Mouse (Mus musculus): Measurements from ENCODE around the gene Rnf149. TPM values are rescaled to one million over a fixed set of nuclear protein-coding genes. Genes with fewer than 3 reads are reported as not detected.

The Rnf149 gene
- polyA plus RNA-seq, 1 experiment from 2014 or later = 26.2 TPM

- no peak for DNase-seq (ENCODE audit: low spot score)
- H3K36me3 ChIP-seq (ENCODE audit: control insufficient read depth, insufficient read depth, low read length) = peaks cover 9% of the 10 kb centered on the region
- no peak for ATAC-seq (ENCODE audit: insufficient number of reproducible peaks, low FRiP score, low TSS enrichment, low read depth)
Observed at GRCm38 (mm10) chr1:39546160-39546866, 30.9 kb downstream of the Rnf149 start.

GRCm38 (mm10) chr1:39545589-39545988 lies 31.6 kb downstream of the Rnf149 start:
- Histone ChIP-seq H3K9me3 (ENCODE audit: control insufficient read depth, low read length) (peaks cover 1% of the 10 kb centered on the region; the same call in 1 of the 2 replicates), H3K4me3 (ENCODE audit: low read depth, low read length) (no peak overlapping the region), H3K9ac (ENCODE audit: low read length) (no peak overlapping the region), H3K36me3 (ENCODE audit: control insufficient read depth, insufficient read depth, low read length) (peaks cover 13% of the 10 kb centered on the region), H3K27me3 (ENCODE audit: control insufficient read depth, insufficient read depth, low read length) (no peaks in the 10 kb centered on the region), H3K27ac (replicated peaks; ENCODE audit: low read depth, low read length) (no peak overlapping the region), H3K4me2 (ENCODE audit: low read depth, severe bottlenecking) (no peak overlapping the region), H3K4me1 (ENCODE audit: control insufficient read depth, insufficient read depth, low read length) (no peaks in the 10 kb centered on the region)
- ATAC-seq (ENCODE audit: insufficient number of reproducible peaks, low FRiP score, low TSS enrichment, low read depth) (no peak), DNase-seq (ENCODE audit: low spot score) (no peak)
- 93% methylated on average over 7 of the region's 7 CpGs for WGBS

More at GRCm38 (mm10) chr1:39546160-39546866, 30.9 kb downstream of the Rnf149 start:
- Histone ChIP-seq H3K27ac (replicated peaks; ENCODE audit: low read depth, low read length) (no peak overlapping the region), H3K4me1 (ENCODE audit: control insufficient read depth, insufficient read depth, low read length) (no peaks in the 10 kb centered on the region), H3K27me3 (ENCODE audit: control insufficient read depth, insufficient read depth, low read length) (no peaks in the 10 kb centered on the region), H3K9me3 (ENCODE audit: control insufficient read depth, low read length) (no peaks in the 10 kb centered on the region), H3K4me3 (ENCODE audit: low read depth, low read length) (no peak overlapping the region), H3K9ac (ENCODE audit: low read length) (no peak overlapping the region), H3K4me2 (ENCODE audit: low read depth, severe bottlenecking) (no peak overlapping the region)
- 95% methylated on average over 6 of the region's 6 CpGs for WGBS

- Histone ChIP-seq H3K4me1 (ENCODE audit: control insufficient read depth, insufficient read depth, low read length) (peaks cover 8% of the 10 kb centered on the region; the same call in 1 of the 2 replicates), H3K36me3 (ENCODE audit: control insufficient read depth, insufficient read depth, low read length) (peaks cover 27% of the 10 kb centered on the region), H3K4me3 (ENCODE audit: low read depth, low read length) (no peak overlapping the region), H3K9me3 (ENCODE audit: control insufficient read depth, low read length) (peaks cover 5% of the 10 kb centered on the region; the same call in 1 of the 2 replicates), H3K9ac (ENCODE audit: low read length) (no peak overlapping the region), H3K27ac (replicated peaks; ENCODE audit: low read depth, low read length) (no peak overlapping the region), H3K4me2 (ENCODE audit: low read depth, severe bottlenecking) (no peak overlapping the region), H3K27me3 (ENCODE audit: control insufficient read depth, insufficient read depth, low read length) (no peaks in the 10 kb centered on the region)
- DNase-seq (ENCODE audit: low spot score) (no peak), ATAC-seq (ENCODE audit: insufficient number of reproducible peaks, low FRiP score, low TSS enrichment, low read depth) (no peak)
Observed at GRCm38 (mm10) chr1:39540592-39540991, 36.6 kb downstream of the Rnf149 start.

GRCm38 (mm10) chr1:39537631-39538380 lies 39.4 kb downstream of the Rnf149 start:
- Histone ChIP-seq H3K4me2 (ENCODE audit: low read depth, severe bottlenecking) (no peak overlapping the region; the same call in 1 of the 2 replicates), H3K9me3 (ENCODE audit: control insufficient read depth, low read length) (peaks cover 5% of the 10 kb centered on the region; the same call in 1 of the 2 replicates), H3K9ac (ENCODE audit: low read length) (no peak overlapping the region), H3K4me1 (ENCODE audit: control insufficient read depth, insufficient read depth, low read length) (peaks cover 8% of the 10 kb centered on the region; the same call in 1 of the 2 replicates), H3K27me3 (ENCODE audit: control insufficient read depth, insufficient read depth, low read length) (no peaks in the 10 kb centered on the region), H3K36me3 (ENCODE audit: control insufficient read depth, insufficient read depth, low read length) (peaks cover 23% of the 10 kb centered on the region), H3K4me3 (ENCODE audit: low read depth, low read length) (no peak overlapping the region), H3K27ac (replicated peaks; ENCODE audit: low read depth, low read length) (no peak overlapping the region)
- DNase-seq (ENCODE audit: low spot score) = no peak
- no peak for ATAC-seq (ENCODE audit: insufficient number of reproducible peaks, low FRiP score, low TSS enrichment, low read depth)
- 89% methylated on average over 10 of the region's 10 CpGs for WGBS

GRCm38 (mm10) chr1:39536701-39537100 lies 40.5 kb downstream of the Rnf149 start:
- Histone ChIP-seq H3K4me3 (ENCODE audit: low read depth, low read length) (peak overlapping the region; percentile 92), H3K36me3 (ENCODE audit: control insufficient read depth, insufficient read depth, low read length) (peaks cover 23% of the 10 kb centered on the region), H3K9me3 (ENCODE audit: control insufficient read depth, low read length) (peaks cover 5% of the 10 kb centered on the region; the same call in 1 of the 2 replicates), H3K27ac (replicated peaks; ENCODE audit: low read depth, low read length) (no peak overlapping the region), H3K4me1 (ENCODE audit: control insufficient read depth, insufficient read depth, low read length) (peaks cover 8% of the 10 kb centered on the region; the same call in 1 of the 2 replicates), H3K4me2 (ENCODE audit: low read depth, severe bottlenecking) (peak overlapping the region; percentile 72), H3K27me3 (ENCODE audit: control insufficient read depth, insufficient read depth, low read length) (no peaks in the 10 kb centered on the region), H3K9ac (ENCODE audit: low read length) (peak overlapping the region; percentile 93; the same call in 1 of the 2 replicates)
- 46% methylated on average over 7 of the region's 7 CpGs for WGBS
- no peak for DNase-seq (ENCODE audit: low spot score)
- no peak for ATAC-seq (ENCODE audit: insufficient number of reproducible peaks, low FRiP score, low TSS enrichment, low read depth)

- no peaks in the 10 kb centered on the region for H3K27me3 ChIP-seq (ENCODE audit: control insufficient read depth, insufficient read depth, low read length)
- ATAC-seq (ENCODE audit: insufficient number of reproducible peaks, low FRiP score, low TSS enrichment, low read depth) = peak; percentile 93
- H3K9ac ChIP-seq (ENCODE audit: low read length) = peak overlapping the region; percentile 93
Observed at GRCm38 (mm10) chr1:39535515-39536311, 41.5 kb downstream of the Rnf149 start.

GRCm38 (mm10) chr1:39534831-39535230 lies 42.4 kb downstream of the Rnf149 start, which contains the start of gene Cnot11:
Cnot11 (plus strand) TSS chr1:39534992.
- Histone ChIP-seq H3K27me3 (ENCODE audit: control insufficient read depth, insufficient read depth, low read length) (no peaks in the 10 kb centered on the region), H3K4me2 (ENCODE audit: low read depth, severe bottlenecking) (peak within 1 kb of the TSS; percentile 72), H3K27ac (replicated peaks; ENCODE audit: low read depth, low read length) (peak within 1 kb of the TSS; percentile 89), H3K36me3 (ENCODE audit: control insufficient read depth, insufficient read depth, low read length) (peaks cover 11% of the 10 kb centered on the region), H3K9me3 (ENCODE audit: control insufficient read depth, low read length) (no peaks in the 10 kb centered on the region), H3K9ac (ENCODE audit: low read length) (peak within 1 kb of the TSS; percentile 93), H3K4me3 (ENCODE audit: low read depth, low read length) (peak within 1 kb of the TSS; percentile 92), H3K4me1 (ENCODE audit: control insufficient read depth, insufficient read depth, low read length) (peaks cover 8% of the 10 kb centered on the region; the same call in 1 of the 2 replicates)
- WGBS = 34% methylated on average over 13 of the region's 13 CpGs
- no peak for ATAC-seq (ENCODE audit: insufficient number of reproducible peaks, low FRiP score, low TSS enrichment, low read depth)
- peak; percentile 30 for DNase-seq (ENCODE audit: low spot score)

More at GRCm38 (mm10) chr1:39535515-39536311, 41.5 kb downstream of the Rnf149 start:
- peaks cover 5% of the 10 kb centered on the region; the same call in 1 of the 2 replicates for H3K9me3 ChIP-seq (ENCODE audit: control insufficient read depth, low read length)
- peak overlapping the region; percentile 92 for H3K4me3 ChIP-seq (ENCODE audit: low read depth, low read length)
- peak overlapping the region; percentile 89 for H3K27ac ChIP-seq (replicated peaks; ENCODE audit: low read depth, low read length)
- H3K4me2 ChIP-seq (ENCODE audit: low read depth, severe bottlenecking) = peak overlapping the region; percentile 72
- WGBS = under 1% methylated on average over 98 of the region's 100 CpGs
- DNase-seq (ENCODE audit: low spot score) = peak; percentile 99
- peaks cover 20% of the 10 kb centered on the region for H3K36me3 ChIP-seq (ENCODE audit: control insufficient read depth, insufficient read depth, low read length)
- peaks cover 8% of the 10 kb centered on the region; the same call in 1 of the 2 replicates for H3K4me1 ChIP-seq (ENCODE audit: control insufficient read depth, insufficient read depth, low read length)
